Mouse (Mus musculus) induced T-regulatory cell, adult 2 months (primary cell): ENCODE results near the gene C730034F03Rik.
A peak's percentile ranks its signal among the peaks of the same experiment; 100 is the strongest.
"Not testable (repeated sequence)": the region's sequence is repeated elsewhere in the genome, so short reads cannot be mapped to it uniquely, and the experiment has no call there.

Experiments
- DNase-seq: peaks from one replicate; pipeline ENCODE4 v3.0.0-alpha.2; 2012; ENCODE audit warnings: low read depth

C730034F03Rik gene

GRCm38 (mm10) chr15:89429352-89430221 is at the start of gene C730034F03Rik, which contains the start of the genes Gm44502 and Chkb:
C730034F03Rik (plus strand) TSS chr15:89429589.
Gm44502 (minus strand) TSS chr15:89429696.
Chkb (minus strand) TSS chr15:89429908.
- peak; percentile 97 for DNase-seq

DNA sequence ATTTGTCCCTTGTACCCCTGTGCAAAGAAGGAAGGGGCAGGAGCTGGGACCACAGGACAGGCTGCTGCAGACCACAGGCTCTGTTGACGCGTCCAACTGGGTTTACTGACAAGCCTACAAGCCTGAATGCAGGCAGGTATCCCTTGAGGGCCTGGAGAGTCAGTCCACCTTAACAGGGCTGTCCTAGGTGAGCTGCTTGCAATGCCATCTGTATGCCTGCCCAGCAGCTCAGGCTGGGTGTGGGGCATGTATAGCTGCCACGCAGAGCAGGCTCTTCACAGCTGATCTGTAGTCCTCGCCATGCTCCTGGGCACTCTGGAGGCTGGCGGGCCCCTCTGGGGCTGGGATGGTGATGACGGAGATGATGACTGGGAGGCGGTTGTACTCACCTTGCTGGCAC is 44.8 kb upstream of the C730034F03Rik start, which contains the start of gene Klhdc7b:
Klhdc7b (plus strand) TSS at position 301 of the 400 bp plus-strand sequence.
- DNase-seq, result no peak

DNA sequence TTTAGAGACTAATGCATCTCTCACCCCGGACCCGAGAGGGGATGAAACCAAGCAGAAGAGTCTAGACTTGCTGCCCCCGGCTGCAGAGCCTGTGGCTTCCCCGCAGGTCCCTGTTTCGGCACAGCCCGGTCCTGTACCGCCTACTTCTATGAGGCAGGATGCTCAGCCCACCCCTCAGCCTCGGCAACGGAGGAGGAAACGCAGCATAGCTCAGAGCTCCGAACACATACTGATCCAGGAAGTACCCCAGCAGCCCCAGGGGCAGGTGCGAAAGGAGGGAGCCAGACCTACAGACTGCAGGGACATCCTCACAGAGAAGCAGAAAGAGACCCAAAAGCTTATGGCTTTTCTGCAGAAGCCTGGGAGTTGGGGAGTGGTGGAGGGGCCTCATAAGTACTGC is 42.3 kb upstream of the C730034F03Rik start:
- peak; percentile 30 for DNase-seq

DNA sequence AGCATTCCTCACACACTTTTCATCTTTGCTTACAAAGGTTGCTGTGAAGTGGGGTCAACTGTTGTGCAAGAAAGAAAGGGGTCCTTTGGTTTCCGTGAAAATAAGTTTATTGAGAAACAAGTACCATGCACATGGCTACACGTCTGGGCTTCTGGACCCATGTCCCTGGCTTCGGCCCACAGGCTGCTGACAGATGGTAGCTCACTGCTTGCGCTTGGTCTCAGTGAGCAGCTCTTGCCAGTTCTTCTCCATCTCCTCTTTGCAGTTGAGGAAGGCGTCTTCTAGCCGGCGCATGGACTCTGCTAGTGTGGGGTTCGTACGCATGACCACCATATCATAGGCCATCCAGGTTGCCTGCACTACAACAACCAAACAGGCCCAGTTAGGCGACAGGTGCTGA is 39.3 kb upstream of the C730034F03Rik start:
- DNase-seq, result no peak

GRCm38 (mm10) chr15:89396883-89397282 is 32.5 kb upstream of the C730034F03Rik start:
- no peak for DNase-seq

GRCm38 (mm10) chr15:89398146-89398545 is 31.2 kb upstream of the C730034F03Rik start:
- DNase-seq, result no peak

GRCm38 (mm10) chr15:89399716-89400115 is 29.7 kb upstream of the C730034F03Rik start:
- no peak for DNase-seq

DNA sequence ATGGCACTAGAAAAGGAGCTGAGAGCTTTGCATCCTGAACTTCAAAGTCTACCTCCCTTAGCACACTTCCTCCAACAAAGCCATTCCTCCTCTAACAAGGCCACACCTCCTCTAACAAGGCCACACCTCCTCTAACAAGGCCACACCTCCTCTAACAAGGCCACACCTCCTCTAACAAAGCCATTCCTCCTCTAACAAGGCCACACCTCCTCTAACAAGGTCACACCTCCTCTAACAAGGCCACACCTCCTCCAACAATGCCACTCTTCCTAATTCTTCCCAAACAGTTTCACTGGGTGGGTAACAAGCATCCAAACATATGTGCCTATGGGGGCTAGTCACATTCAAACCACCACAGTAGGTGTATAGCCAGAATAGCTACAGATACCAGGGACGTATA is 26.9 kb upstream of the C730034F03Rik start:
- no peak for DNase-seq

GRCm38 (mm10) chr15:89404831-89405623 is 24.4 kb upstream of the C730034F03Rik start:
- DNase-seq, result no peak

DNA sequence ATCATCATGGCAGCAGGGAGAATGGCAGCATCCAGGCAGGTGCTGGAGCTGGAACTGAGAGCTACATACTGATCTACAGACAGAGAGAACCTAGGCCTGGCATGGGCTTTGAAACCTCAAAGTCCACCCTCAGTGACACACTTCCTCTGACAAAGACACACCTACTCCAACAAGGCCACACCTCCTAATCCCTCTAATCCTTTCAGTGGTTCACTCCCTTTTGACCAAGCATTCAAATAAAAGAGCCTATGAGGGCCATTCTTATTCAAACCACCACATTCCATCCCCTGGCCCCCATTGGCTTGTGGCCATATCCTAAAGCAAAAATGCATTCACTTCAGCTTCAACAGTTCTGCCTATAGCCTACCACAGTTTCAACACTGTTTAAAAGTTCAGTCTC is 22.7 kb upstream of the C730034F03Rik start:
- no peak for DNase-seq

DNA sequence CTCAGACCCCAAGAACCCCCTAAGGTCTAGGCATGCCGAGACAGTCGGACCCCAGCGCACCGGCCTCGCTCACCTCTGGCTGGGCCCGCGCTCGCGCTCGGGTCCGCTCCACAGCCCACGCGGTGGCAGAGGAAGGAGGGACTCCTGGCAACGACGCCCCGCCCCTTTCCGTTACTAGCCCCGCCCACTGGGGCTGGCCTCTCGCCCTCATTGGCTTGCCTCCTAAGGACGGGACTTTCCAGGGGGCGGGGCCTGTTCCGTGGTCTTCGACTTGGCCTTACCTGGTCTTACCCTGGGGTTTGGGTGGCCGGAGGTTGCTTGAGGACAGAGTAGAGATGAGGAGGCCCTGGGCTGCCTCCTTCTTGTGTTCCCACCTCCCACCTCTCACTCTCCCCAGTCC is 19.3 kb upstream of the C730034F03Rik start, which contains the start of gene Syce3:
Syce3 (minus strand) TSS at position 386 of the 400 bp plus-strand sequence.
- no peak for DNase-seq

GRCm38 (mm10) chr15:89415282-89415681 is 14.1 kb upstream of the C730034F03Rik start:
- DNase-seq, result no peak

DNA sequence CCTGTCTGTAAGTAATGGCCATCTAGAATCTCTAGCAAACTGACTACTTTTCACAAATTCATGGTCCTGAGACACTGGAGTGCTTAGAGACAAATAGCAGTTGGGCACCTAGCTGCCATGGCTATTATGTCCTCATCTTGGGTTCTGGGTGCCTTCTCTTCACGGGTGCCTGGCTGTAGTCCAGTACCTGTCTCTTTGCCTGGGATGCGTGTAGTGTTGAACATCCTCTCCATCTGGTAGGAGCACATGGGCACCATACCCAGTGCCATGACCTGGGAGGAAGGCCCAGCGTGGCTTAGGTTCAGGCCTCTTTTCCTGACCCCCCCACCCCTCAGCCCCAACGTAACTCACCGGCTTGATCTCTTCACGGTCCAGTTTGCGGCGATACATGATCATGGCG is 7.5 kb upstream of the C730034F03Rik start:
- DNase-seq, result no peak

- no peak for DNase-seq
These were observed 4.8 kb upstream of the C730034F03Rik start for GRCm38 (mm10) chr15:89424621-89425020.

DNA sequence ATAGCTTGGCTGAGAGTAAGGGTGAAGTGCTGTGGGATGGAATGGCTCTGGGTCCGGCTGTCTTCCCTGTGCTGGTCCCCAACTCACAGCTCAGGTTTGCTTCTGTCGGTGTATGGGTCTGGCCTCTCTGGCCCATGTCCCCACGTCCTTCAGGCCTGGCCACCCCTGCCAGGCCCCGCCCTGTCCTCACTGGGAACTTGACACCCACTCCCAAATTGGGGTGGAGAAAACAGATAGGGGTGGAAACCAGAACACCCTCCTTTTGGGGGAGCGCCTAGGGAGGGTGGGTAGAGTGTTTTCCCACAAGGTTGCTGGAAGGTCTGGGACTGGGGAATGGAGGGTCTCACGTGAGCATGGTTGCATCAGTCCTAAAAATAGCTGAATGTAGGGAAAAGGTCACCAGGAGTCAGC is 3.7 kb upstream of the C730034F03Rik start, which contains the start of gene Cpt1b:
Cpt1b (minus strand) TSS at position 153 of the 411 bp plus-strand sequence.
- DNase-seq, result no peak

DNA sequence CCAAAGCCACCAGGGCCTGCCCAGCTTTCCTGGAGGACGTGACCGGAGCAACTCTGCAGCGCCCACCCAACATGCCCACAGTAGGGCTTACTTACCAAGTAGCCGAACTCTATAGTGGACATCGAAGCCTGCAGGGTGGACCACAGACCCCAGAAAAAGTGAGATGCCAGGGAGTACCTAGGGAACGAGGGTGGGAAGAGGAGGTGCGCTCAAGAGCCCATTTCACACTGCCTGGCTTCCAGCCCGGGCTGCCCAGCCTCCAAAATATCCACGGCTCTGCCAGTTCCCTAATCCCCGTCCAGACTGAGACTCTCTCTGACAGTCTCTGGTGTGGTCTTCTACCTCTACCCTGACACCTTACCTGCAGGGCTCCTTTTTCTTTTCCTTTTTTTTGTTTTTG is 2.7 kb upstream of the C730034F03Rik start:
- no peak for DNase-seq

DNA sequence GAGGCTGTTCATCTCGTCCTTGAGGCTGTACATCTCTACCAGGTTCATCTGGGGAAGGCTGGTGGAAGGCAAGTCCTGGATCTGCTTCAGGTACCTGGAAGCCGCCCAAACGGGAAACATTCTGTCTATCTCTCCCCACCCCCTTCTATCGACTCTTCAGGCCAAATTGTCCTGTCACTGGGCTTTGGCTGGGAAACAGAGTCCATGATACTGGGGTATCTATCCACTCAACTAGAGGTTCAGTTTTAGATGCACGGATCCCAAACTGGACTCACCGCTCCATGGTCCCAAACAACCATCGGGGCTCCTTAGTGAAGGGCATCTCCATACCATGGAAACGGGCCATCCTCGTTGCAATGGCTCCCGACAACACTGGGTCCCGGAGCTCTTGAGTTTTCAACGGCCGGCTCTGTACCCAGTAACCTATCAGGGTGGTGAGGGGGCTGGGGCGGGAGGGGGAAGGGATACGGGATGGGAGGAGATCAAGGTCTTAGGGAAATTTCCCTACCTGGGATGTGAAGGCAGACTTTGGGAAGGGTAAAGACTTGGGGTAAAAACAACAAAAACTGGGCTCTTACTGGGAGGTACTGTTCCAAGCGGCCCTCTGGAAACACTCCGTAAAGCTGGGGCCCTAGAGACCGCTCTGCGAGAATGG is 1.1 kb upstream of the C730034F03Rik start:
- DNase-seq, result peak; percentile 10

DNA sequence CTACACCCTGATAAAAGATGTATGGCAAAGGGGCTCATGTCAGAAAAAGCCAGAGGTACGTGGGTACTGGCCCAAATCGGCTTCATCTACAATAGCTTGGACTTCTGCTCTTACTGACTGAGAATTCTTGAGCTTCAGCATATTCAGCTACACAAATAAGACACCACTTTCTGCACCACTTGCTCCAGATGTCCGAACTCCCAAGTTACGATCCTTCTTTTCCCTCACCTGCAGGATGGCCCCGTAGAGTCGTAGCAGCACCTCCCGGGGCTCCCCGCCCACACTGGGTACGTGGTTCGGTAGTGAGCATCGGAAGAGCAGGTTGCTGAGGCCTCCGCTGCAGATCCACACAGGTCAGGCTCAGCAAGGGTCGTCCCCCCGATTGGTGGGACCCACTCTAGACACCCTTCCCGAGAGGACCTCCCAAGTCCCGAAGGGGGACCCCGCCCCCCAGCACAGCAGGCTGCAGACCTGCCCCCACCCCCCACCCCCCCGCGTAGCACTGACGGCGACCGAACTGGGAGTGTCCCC is 503 bp upstream of the C730034F03Rik start:
- no peak for DNase-seq

- no peak for DNase-seq
These were observed 952 bp downstream of the C730034F03Rik start for GRCm38 (mm10) chr15:89430341-89430740.

GRCm38 (mm10) chr15:89430771-89431170 is 1.4 kb downstream of the C730034F03Rik start:
- DNase-seq, result not testable (repeated sequence)

GRCm38 (mm10) chr15:89431271-89431670 is 1.9 kb downstream of the C730034F03Rik start:
- DNase-seq, result peak; percentile 12

DNA sequence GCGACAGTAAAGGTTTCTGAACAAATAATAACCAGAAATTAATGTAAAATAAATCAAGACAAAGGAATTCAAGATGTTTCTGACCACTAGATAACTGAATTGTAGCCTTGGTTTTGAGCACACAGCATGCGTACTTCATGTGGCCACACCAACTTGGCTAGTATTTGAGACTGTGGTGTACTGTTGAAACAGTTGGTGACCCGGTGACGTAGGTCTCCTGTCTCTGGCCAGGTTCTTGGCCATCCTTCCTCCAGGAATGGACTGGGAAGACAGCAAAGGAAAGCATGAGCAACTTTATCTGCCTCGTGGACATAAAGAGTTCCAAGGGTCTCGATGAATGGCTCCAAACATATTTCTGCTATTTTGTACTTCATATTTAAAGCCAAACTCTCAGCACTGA is 2.4 kb downstream of the C730034F03Rik start:
- DNase-seq, result no peak
